Mouse (Mus musculus): ENCODE measurements around the gene Rpl34. TPM values are rescaled to one million over a fixed set of nuclear protein-coding genes. Genes with fewer than 3 reads are reported as not detected.

Rpl34 gene
- 612 and 730 TPM in 2 replicates for polyA plus RNA-seq (2014; fragmentation: Nextera tagmentation; extraction: Ambion mirVana)

GRCm38 (mm10) chr3:130730189-130730653 is at the start of gene Rpl34:
Gene Rpl34 (minus strand): TSS chr3:130730398.
- WGBS = under 1% methylated on average over 45 of the region's 45 CpGs
- peak within 1 kb of the TSS; percentile 78 for H3K9ac ChIP-seq (replicated peaks; ENCODE audit: low read length)
- H3K4me3 ChIP-seq (replicated peaks; ENCODE audit: low read depth, low read length) = peak within 1 kb of the TSS; percentile 83
- peak within 1 kb of the TSS; percentile 83 for H3K4me2 ChIP-seq (ENCODE audit: low read length)
- peaks cover 38% of the 10 kb centered on the region for H3K36me3 ChIP-seq (ENCODE audit: control insufficient read depth, insufficient read depth, low read length)
- H3K9me3 ChIP-seq (ENCODE audit: control insufficient read depth, low read length) = no peaks in the 10 kb centered on the region
- peak within 1 kb of the TSS; percentile 90 for H3K27ac ChIP-seq (replicated peaks; ENCODE audit: low read depth, low read length)
- DNase-seq (peak; percentile 99), ATAC-seq (ENCODE audit: low FRiP score, low TSS enrichment) (peak; percentile 99)
- H3K27me3 ChIP-seq (ENCODE audit: control insufficient read depth, insufficient read depth, low read length) = no peaks in the 10 kb centered on the region
- H3K4me1 ChIP-seq (ENCODE audit: control insufficient read depth, insufficient read depth, low read length) = peaks cover 17% of the 10 kb centered on the region

- Histone ChIP-seq H3K4me3 (replicated peaks; ENCODE audit: low read depth, low read length) (no peak overlapping the region), H3K9ac (replicated peaks; ENCODE audit: low read length) (no peak overlapping the region), H3K4me1 (ENCODE audit: control insufficient read depth, insufficient read depth, low read length) (no peaks in the 10 kb centered on the region), H3K9me3 (ENCODE audit: control insufficient read depth, low read length) (no peaks in the 10 kb centered on the region), H3K27me3 (ENCODE audit: control insufficient read depth, insufficient read depth, low read length) (no peaks in the 10 kb centered on the region), H3K36me3 (ENCODE audit: control insufficient read depth, insufficient read depth, low read length) (no peaks in the 10 kb centered on the region), H3K4me2 (ENCODE audit: low read length) (no peak overlapping the region), H3K27ac (replicated peaks; ENCODE audit: low read depth, low read length) (no peak overlapping the region)
- DNase-seq (no peak), ATAC-seq (ENCODE audit: low FRiP score, low TSS enrichment) (no peak)
- 90% methylated on average over 3 of the region's 3 CpGs for WGBS
Measured at GRCm38 (mm10) chr3:130768172-130768571, 38.0 kb upstream of the Rpl34 start.

- no peak overlapping the region for H3K27ac ChIP-seq (replicated peaks; ENCODE audit: low read depth, low read length)
- no peaks in the 10 kb centered on the region for H3K27me3 ChIP-seq (ENCODE audit: control insufficient read depth, insufficient read depth, low read length)
- no peak overlapping the region for H3K4me2 ChIP-seq (ENCODE audit: low read length)
- H3K36me3 ChIP-seq (ENCODE audit: control insufficient read depth, insufficient read depth, low read length) = no peaks in the 10 kb centered on the region
- ATAC-seq (ENCODE audit: low FRiP score, low TSS enrichment) = no peak
- H3K4me3 ChIP-seq (replicated peaks; ENCODE audit: low read depth, low read length) = no peak overlapping the region
- WGBS = 91% methylated on average over 5 of the region's 5 CpGs
- H3K9ac ChIP-seq (replicated peaks; ENCODE audit: low read length) = no peak overlapping the region
- H3K9me3 ChIP-seq (ENCODE audit: control insufficient read depth, low read length) = no peaks in the 10 kb centered on the region
- no peak for DNase-seq
- no peaks in the 10 kb centered on the region for H3K4me1 ChIP-seq (ENCODE audit: control insufficient read depth, insufficient read depth, low read length)
Measured at GRCm38 (mm10) chr3:130764091-130764490, 33.9 kb upstream of the Rpl34 start.

- DNase-seq = peak; percentile 88
- WGBS = 52% methylated on average over 24 of the region's 24 CpGs
Measured at GRCm38 (mm10) chr3:130760711-130761435, 30.7 kb upstream of the Rpl34 start.

GRCm38 (mm10) chr3:130758157-130758841 is 28.1 kb upstream of the Rpl34 start:
- Histone ChIP-seq H3K4me1 (ENCODE audit: control insufficient read depth, insufficient read depth, low read length) (peaks cover 13% of the 10 kb centered on the region), H3K4me2 (ENCODE audit: low read length) (peak overlapping the region; percentile 24), H3K27me3 (ENCODE audit: control insufficient read depth, insufficient read depth, low read length) (no peaks in the 10 kb centered on the region), H3K36me3 (ENCODE audit: control insufficient read depth, insufficient read depth, low read length) (no peaks in the 10 kb centered on the region), H3K27ac (replicated peaks; ENCODE audit: low read depth, low read length) (peak overlapping the region; percentile 67; the same call in 1 of the 2 replicates), H3K9ac (replicated peaks; ENCODE audit: low read length) (no peak overlapping the region), H3K4me3 (replicated peaks; ENCODE audit: low read depth, low read length) (no peak overlapping the region), H3K9me3 (ENCODE audit: control insufficient read depth, low read length) (no peaks in the 10 kb centered on the region)
- DNase-seq (peak; percentile 58), ATAC-seq (ENCODE audit: low FRiP score, low TSS enrichment) (peak; percentile 61; the same call in 1 of the 2 replicates)
- WGBS = 28% methylated on average over 15 of the region's 15 CpGs

More at GRCm38 (mm10) chr3:130760711-130761435, 30.7 kb upstream of the Rpl34 start:
- Histone ChIP-seq H3K27me3 (ENCODE audit: control insufficient read depth, insufficient read depth, low read length) (no peaks in the 10 kb centered on the region), H3K9me3 (ENCODE audit: control insufficient read depth, low read length) (no peaks in the 10 kb centered on the region), H3K27ac (replicated peaks; ENCODE audit: low read depth, low read length) (peak overlapping the region; percentile 17; the same call in 1 of the 2 replicates), H3K9ac (replicated peaks; ENCODE audit: low read length) (no peak overlapping the region), H3K4me1 (ENCODE audit: control insufficient read depth, insufficient read depth, low read length) (peaks cover 13% of the 10 kb centered on the region), H3K36me3 (ENCODE audit: control insufficient read depth, insufficient read depth, low read length) (no peaks in the 10 kb centered on the region), H3K4me2 (ENCODE audit: low read length) (0 out of 2 replicates have a peak overlapping the region, but pooled peaks have one; percentile 12), H3K4me3 (replicated peaks; ENCODE audit: low read depth, low read length) (no peak overlapping the region)
- no peak for ATAC-seq (ENCODE audit: low FRiP score, low TSS enrichment)

- H3K4me1 ChIP-seq (ENCODE audit: control insufficient read depth, insufficient read depth, low read length) = peaks cover 13% of the 10 kb centered on the region
- H3K36me3 ChIP-seq (ENCODE audit: control insufficient read depth, insufficient read depth, low read length) = no peaks in the 10 kb centered on the region
- WGBS = 61% methylated on average over 8 of the region's 8 CpGs
- no peak overlapping the region for H3K9ac ChIP-seq (replicated peaks; ENCODE audit: low read length)
- peak; percentile 44 for DNase-seq
- H3K4me3 ChIP-seq (replicated peaks; ENCODE audit: low read depth, low read length) = no peak overlapping the region
- H3K9me3 ChIP-seq (ENCODE audit: control insufficient read depth, low read length) = no peaks in the 10 kb centered on the region
- peak overlapping the region; percentile 67 for H3K27ac ChIP-seq (replicated peaks; ENCODE audit: low read depth, low read length)
- H3K4me2 ChIP-seq (ENCODE audit: low read length) = peak overlapping the region; percentile 24; the same call in 1 of the 2 replicates
- peak; percentile 34; the same call in 1 of the 2 replicates for ATAC-seq (ENCODE audit: low FRiP score, low TSS enrichment)
- H3K27me3 ChIP-seq (ENCODE audit: control insufficient read depth, insufficient read depth, low read length) = no peaks in the 10 kb centered on the region
Measured at GRCm38 (mm10) chr3:130757117-130757852, 27.1 kb upstream of the Rpl34 start.

- H3K9ac ChIP-seq (replicated peaks; ENCODE audit: low read length) = no peak overlapping the region
- no peaks in the 10 kb centered on the region for H3K36me3 ChIP-seq (ENCODE audit: control insufficient read depth, insufficient read depth, low read length)
- peaks cover 4% of the 10 kb centered on the region; the same call in 1 of the 2 replicates for H3K9me3 ChIP-seq (ENCODE audit: control insufficient read depth, low read length)
- DNase-seq = no peak
- no peak overlapping the region for H3K4me2 ChIP-seq (ENCODE audit: low read length)
- no peak for ATAC-seq (ENCODE audit: low FRiP score, low TSS enrichment)
- no peak overlapping the region for H3K4me3 ChIP-seq (replicated peaks; ENCODE audit: low read depth, low read length)
- no peaks in the 10 kb centered on the region for H3K27me3 ChIP-seq (ENCODE audit: control insufficient read depth, insufficient read depth, low read length)
- 88% methylated on average over 3 of the region's 3 CpGs for WGBS
- peaks cover 11% of the 10 kb centered on the region for H3K4me1 ChIP-seq (ENCODE audit: control insufficient read depth, insufficient read depth, low read length)
- no peak overlapping the region for H3K27ac ChIP-seq (replicated peaks; ENCODE audit: low read depth, low read length)
Measured at GRCm38 (mm10) chr3:130749206-130749605, 19.0 kb upstream of the Rpl34 start.
